Mouse (Mus musculus) spleen, adult 2 months (tissue): ENCODE measurements around the gene Olfr1408. TPM values are rescaled to one million over a fixed set of nuclear protein-coding genes. Genes with fewer than 3 reads are reported as not detected.

ENCODE experiments used
- DNase-seq, 2 experiments: peaks; one replicate each; pipeline versions ENCODE4 v3.0.0 to v3.0.0-alpha.2; 2012 to 2021; ENCODE audit warnings: low spot score in 2 of 2, low read depth in 1 of 2
- H3K27ac ChIP-seq: fragments of 200-500 bp; 2 replicates; pipeline ENCODE4 v1.5.1; 2012; ENCODE audit warnings: low read length, inconsistent platforms; ENCODE audit not compliant: insufficient read depth
- H3K27me3 ChIP-seq: fragments of 200-500 bp; 2 replicates; pipeline ENCODE4 v1.6.1; 2012; ENCODE audit warnings: mild to moderate bottlenecking, moderate library complexity, low read length, inconsistent platforms; ENCODE audit not compliant: control insufficient read depth, insufficient read depth
- H3K36me3 ChIP-seq: fragments of 200-500 bp; 2 replicates; pipeline ENCODE4 v1.6.1; 2012; ENCODE audit warnings: mild to moderate bottlenecking, low read length, inconsistent platforms; ENCODE audit not compliant: control insufficient read depth, insufficient read depth
- H3K4me1 ChIP-seq: fragments of 200-500 bp; 2 replicates; pipeline ENCODE4 v1.6.1; 2011; ENCODE audit warnings: inconsistent platforms; ENCODE audit not compliant: control insufficient read depth, insufficient read depth, insufficient read length
- H3K4me3 ChIP-seq: fragments of 200-500 bp; 2 replicates; pipeline ENCODE4 v1.5.1; 2011; ENCODE audit warnings: mild to moderate bottlenecking, inconsistent platforms; ENCODE audit not compliant: insufficient read depth, insufficient read length; ENCODE audit errors: extremely low read depth
- CTCF ChIP-seq: fragments of 200-500 bp; IDR thresholded peaks from 2 replicates; pipeline ENCODE4 v1.5.1; 2011; ENCODE audit warnings: mild to moderate bottlenecking, inconsistent platforms; ENCODE audit not compliant: insufficient read depth, insufficient read length, insufficient replicate concordance; ENCODE audit errors: extremely low read depth
- POLR2A ChIP-seq: fragments of 200-500 bp; IDR thresholded peaks from 2 replicates; pipeline ENCODE4 v1.6.1; 2011; ENCODE audit warnings: low read depth, low read length, inconsistent platforms
- WGBS: fragments of 180-500 bp; shearing (Covaris S2); methylation state at CpG from one replicate; pipeline ENCODE4 v1.1.7; 2018; 5-methylcytosine and 5-hydroxymethylcytosine counted together
- polyA plus RNA-seq: library from polyadenylated mRNA; depleted of rRNA; stranded (reverse); fragments of >200 nt; gene quantifications from 2 replicates; pipeline ENCODE4 v1.2.3, GENCODE M21; 2012; rRNA removed

The Olfr1408 gene
- not detected in 2 replicates for polyA plus RNA-seq

DNA sequence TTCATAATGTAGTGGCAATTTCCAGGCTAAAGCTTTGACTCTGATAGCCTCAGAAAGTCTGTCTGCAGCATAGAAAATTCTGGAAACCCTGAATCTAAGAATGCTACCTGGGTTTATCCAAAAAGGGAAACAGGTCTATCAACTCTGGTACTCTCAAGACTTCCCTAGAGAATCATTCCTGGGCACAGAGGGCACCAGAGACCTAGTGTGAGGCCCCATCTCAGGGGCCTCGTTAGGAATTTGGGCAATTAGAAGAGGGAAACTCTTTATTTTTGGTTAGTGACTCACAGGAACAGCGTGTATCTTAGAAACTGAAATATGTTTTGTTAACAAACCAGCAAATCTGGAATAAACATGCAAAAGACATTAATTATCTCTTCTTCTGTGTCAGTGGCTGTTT, at the start of gene Olfr1408:
Gene Olfr1408, minus strand, starts transcription at position 101 of the 400 bp plus-strand sequence.
- WGBS = 65% methylated on average over 2 of the region's 2 CpGs
- Histone ChIP-seq H3K36me3 (no peaks in the 10 kb centered on the region), H3K4me3 (no peak within 1 kb of the TSS), H3K27me3 (no peaks in the 10 kb centered on the region), H3K27ac (no peak within 1 kb of the TSS), H3K4me1 (no peaks in the 10 kb centered on the region)
- TF ChIP-seq POLR2A = no peak
- TF ChIP-seq CTCF = no peak
- no peak for DNase-seq

- no peak overlapping the region for H3K27ac ChIP-seq
- no peak overlapping the region; the same call in 1 of the 2 replicates for H3K4me3 ChIP-seq
- no peak for TF ChIP-seq POLR2A
- no peak for TF ChIP-seq CTCF
- DNase-seq = no peak
- H3K27me3 ChIP-seq = no peaks in the 10 kb centered on the region
- H3K36me3 ChIP-seq = no peaks in the 10 kb centered on the region
- no peaks in the 10 kb centered on the region for H3K4me1 ChIP-seq
Measured at GRCm38 (mm10) chr1:173174154-173174842, 37.1 kb upstream of the Olfr1408 start.

Other genes with a start within 250 kb of the Olfr1408 start
- gene Apcs, start 242.3 kb downstream of the Olfr1408 start, polyA plus RNA-seq = not detected in 2 replicates
- gene Olfr16, start 187.0 kb downstream of the Olfr1408 start, polyA plus RNA-seq = not detected in 2 replicates
- not detected in 2 replicates for gene Olfr1406, start 53.3 kb upstream of the Olfr1408 start, polyA plus RNA-seq
- not detected in 2 replicates for gene Olfr218, start 60.4 kb upstream of the Olfr1408 start, polyA plus RNA-seq
- gene Olfr1404, start 75.0 kb upstream of the Olfr1408 start, polyA plus RNA-seq = not detected in 2 replicates
- 0.16 TPM in 1 of 2 replicates, not detected in the other for gene Fcer1a, start 89.8 kb upstream of the Olfr1408 start, polyA plus RNA-seq
- gene Olfr418, start 128.6 kb upstream of the Olfr1408 start, polyA plus RNA-seq = not detected in 2 replicates
- gene Mptx2, start 140.4 kb upstream of the Olfr1408 start, polyA plus RNA-seq = not detected in 2 replicates
- gene Ackr1, start 196.4 kb upstream of the Olfr1408 start, polyA plus RNA-seq = 13.0 and 13.2 TPM in 2 replicates
- gene Aim2, start 213.5 kb upstream of the Olfr1408 start, polyA plus RNA-seq = 10.0 and 10.4 TPM in 2 replicates
- 5.1 and 9.6 TPM in 2 replicates for gene Cadm3, start 230.3 kb upstream of the Olfr1408 start, polyA plus RNA-seq